Mouse (Mus musculus): ENCODE measurements around the gene Usp40.
"Not testable (repeated sequence)": the region's sequence is repeated elsewhere in the genome, so short reads cannot be mapped to it uniquely, and the experiment has no call there.

Usp40 gene

GRCm38 (mm10) chr1:88008211-88008697, at the start of gene Usp40:
TSS of gene Usp40 (minus strand) at chr1:88008551.
- peak; percentile 83 to 87 for DNase-seq

GRCm38 (mm10) chr1:88055088-88055487, 46.7 kb upstream of the Usp40 start, which contains the start of gene Ugt1a10:
TSS of gene Ugt1a10 (plus strand) at chr1:88055388.
- no peak for DNase-seq

DNA sequence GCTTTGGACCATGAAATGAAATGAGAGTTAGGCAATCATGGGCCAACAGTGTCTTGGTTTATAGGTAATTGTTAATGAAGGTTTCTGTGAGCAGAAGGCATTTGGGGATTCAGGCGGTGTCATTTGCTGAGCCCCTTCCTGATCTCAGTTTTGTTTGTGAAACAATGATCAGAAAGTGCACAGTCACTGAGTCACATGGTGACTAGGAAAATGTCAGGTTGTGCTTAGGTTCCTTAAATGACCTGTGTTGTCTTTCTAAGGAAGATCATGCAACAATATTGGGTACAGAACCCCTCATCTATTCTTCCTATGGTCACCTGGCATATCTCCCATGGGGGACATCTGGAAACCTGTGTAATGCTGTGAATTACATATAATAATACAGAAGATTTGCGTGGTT, 39.1 kb upstream of the Usp40 start:
- DNase-seq = not testable (repeated sequence)

- DNase-seq = peak; percentile 42 to 49
Observed at GRCm38 (mm10) chr1:88044832-88045437, 36.6 kb upstream of the Usp40 start.

DNA sequence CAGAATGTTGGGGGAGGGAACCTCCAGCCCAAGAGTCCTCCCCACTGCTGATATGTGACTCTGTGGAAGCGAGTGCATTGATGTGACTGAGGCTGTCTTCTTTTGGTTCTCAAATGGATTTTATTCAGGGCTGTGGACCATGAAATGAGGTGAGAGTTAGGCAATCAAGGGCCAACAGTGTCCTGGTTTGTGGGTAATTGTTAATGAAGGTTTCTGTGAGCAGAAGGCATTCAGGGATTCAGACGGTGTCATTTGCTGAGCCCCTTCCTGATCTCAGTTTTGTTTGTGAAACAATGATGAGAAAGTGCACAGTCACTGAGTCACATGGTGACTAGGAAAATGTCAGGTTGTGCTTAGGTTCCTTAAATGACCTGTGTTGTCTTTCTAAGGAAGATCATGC, 34.7 kb upstream of the Usp40 start:
- not testable (repeated sequence) for DNase-seq

GRCm38 (mm10) chr1:88025244-88025643, 16.9 kb upstream of the Usp40 start:
- not testable (repeated sequence) for DNase-seq

- no peak for DNase-seq
Observed at GRCm38 (mm10) chr1:88015371-88015770, 7.0 kb upstream of the Usp40 start.

GRCm38 (mm10) chr1:88014671-88015070, 6.3 kb upstream of the Usp40 start:
- DNase-seq = no peak

DNA sequence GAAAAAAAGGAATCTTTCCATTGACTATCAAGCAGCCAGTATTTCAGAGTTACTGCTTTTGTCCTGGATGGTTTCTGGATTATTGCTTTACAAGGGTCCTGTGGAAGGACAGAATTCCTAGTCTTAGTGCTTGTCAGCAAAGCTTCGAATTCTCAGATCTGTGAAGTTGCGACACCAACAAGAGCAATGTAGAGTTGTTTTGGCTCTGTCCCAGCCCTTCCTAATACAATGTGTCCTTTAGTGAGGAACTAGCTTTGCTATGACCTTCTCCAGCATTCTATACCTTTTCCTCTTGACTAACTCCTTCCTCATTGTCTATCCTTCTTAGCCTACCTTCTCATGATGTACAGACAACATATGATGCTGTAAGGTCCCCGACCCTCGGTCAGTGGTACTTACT, 5.8 kb upstream of the Usp40 start:
- DNase-seq = no peak

DNA sequence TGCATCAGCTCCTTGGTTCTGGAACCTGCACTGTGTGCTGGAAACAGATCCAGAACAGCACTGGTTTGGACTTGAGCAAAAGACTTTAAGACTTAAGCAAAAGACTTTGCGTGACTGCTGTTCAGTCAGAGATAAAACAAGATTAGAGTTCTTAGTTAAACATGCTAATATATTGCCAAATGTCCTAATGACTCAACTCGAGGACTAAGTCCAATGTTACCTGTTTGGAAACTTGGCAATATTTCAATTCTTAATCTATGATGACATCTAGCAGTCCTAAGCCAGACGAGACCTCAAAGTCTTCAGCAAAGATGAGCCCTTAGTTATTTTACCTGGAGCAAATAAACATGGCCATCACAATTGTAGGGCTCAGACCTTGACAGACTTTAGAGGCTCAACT, 5.4 kb upstream of the Usp40 start:
- no peak for DNase-seq

DNA sequence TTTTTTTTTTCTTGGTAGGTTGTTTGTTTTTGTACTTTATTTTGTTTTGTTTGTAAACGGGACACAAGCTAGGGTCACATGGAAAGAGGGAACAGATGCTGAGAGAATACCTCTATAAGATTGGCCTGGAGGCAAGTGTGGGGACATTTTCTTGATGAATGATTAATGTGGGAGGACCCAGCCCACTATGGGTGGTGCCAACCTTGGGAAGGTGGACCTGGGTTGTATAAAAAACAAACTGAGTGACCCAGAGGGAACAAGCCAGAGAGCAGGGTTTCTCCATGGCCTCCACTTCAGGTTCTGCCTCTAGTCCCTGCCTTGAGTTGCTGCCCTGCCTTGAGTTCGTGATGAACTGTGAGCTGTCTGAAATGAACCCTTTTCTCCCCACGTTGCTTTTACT, 1.2 kb upstream of the Usp40 start:
- no peak for DNase-seq

- no peak for DNase-seq
Observed at GRCm38 (mm10) chr1:88008735-88009134, 384 bp upstream of the Usp40 start.

GRCm38 (mm10) chr1:88007692-88008210, 600 bp downstream of the Usp40 start:
- no peak for DNase-seq

DNA sequence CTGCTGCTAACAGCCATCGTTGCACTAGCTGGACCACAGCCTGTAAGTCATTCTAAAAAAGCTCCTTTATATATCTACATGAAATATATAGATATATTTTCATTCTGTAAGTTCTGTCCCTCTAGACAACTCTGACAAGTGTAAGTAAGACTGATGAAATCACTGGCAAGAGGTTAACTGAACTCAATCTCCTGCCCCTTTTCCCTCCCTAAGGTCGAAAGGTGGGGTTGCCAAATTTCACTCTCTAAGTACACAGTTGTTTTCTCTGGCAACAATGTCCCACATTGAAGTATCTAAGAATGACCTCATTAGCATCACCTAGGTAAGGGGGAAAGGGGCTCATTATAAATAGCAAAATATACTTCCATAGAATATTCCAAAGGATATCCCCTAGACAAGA, 15.6 kb downstream of the Usp40 start:
- DNase-seq = no peak

- no peak for DNase-seq
Observed at GRCm38 (mm10) chr1:87982291-87982690, 26.1 kb downstream of the Usp40 start.

DNA sequence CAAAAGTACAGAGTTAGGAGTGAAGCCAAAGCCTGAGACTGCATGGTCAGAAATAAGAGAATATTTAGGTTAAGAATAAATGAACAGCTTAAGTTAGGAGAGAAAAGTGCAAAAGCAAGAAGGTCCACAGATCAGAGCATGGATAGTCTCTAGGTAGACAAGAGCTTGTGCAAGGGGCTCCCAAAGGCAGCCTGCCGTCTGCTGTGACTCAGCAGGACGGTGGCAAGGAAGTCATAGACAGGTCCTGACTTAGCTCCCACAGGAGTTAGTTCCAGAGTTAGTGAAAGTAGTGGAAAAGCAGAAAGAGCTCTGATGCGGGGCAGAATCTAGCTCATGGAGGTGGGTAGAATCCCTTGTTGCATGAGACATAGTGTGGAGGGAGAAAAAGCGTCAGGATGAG, 38.0 kb downstream of the Usp40 start:
- DNase-seq = no peak

- no peak for DNase-seq
Observed at GRCm38 (mm10) chr1:87961459-87962167, 46.7 kb downstream of the Usp40 start.

GRCm38 (mm10) chr1:87960752-87961151, 47.6 kb downstream of the Usp40 start:
- DNase-seq = no peak

DNA sequence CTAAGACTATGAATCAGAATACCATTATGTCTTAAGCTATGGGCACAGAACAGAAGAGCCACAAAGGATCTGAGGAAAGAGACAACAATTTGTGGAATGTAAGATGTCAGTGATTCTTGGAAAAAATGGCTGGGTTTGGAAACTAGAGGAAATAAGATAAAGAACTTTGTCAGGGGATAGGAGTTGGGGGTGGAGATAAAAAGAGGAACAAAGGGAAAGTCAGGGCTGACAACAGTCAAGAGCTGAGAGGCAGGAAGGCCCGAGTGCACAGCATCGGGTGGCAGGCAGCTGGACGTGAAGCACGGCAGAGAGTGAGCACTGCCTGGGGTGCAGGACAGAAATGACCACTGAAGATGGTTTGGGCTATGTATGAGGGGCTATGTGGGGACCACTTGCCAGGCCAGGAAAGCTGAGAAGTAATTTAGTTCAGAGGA, 48.3 kb downstream of the Usp40 start:
- no peak for DNase-seq

DNA sequence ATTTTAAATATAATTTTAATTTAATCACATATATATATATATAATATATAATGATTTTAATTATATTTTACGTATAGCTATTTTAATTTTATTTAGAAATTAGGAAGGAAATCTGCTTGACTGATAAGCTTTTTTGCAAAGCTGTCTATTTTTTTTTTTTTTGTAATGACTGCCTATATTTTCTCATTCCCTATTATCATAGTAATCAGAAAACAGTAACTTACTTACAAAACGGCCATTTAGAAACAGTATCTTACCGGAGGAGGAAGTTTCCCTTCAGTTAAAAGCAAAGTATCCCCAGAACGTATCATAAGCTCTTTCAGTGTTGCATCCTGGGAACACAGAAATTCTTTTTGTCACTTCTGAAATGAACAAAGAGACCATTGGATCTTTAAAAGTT, 48.8 kb downstream of the Usp40 start:
- no peak for DNase-seq

DNA sequence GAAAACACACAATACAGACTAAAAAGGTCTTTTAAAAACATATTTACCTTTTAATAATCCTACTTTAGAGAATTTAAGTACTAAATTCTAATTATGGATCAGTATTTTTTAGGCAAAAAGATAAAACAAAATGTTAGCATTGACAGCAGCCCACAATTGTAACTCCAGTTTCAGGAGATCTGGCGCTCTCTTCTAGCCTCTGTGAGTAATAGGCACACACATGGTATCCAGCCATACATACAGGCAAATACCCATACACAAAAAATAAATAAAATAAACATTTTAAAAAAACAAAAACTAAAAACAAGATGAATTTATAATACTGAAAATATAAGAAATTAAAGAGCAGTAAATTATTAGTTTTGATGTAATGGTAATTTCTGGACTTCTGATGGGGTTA, 49.4 kb downstream of the Usp40 start:
- no peak for DNase-seq

DNA sequence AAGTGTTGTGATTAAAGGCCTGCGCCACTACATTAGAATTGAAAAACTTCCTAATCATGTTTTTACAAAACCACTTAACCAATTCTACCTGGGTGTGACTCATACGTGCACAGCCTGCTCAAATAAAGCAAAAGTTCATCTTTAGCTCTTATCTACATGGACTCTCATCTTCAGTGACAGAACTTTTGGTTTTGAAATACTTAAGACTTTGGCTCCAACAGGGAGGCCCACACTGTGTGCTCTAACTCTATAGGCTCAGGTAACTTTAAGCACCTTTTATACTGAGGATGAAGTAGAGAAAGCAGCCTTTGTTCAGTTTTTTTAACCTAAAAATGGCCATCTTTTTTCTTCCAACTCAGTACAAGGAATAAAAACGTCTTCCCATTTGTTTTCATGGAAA, 55.3 kb downstream of the Usp40 start:
- DNase-seq = no peak

DNA sequence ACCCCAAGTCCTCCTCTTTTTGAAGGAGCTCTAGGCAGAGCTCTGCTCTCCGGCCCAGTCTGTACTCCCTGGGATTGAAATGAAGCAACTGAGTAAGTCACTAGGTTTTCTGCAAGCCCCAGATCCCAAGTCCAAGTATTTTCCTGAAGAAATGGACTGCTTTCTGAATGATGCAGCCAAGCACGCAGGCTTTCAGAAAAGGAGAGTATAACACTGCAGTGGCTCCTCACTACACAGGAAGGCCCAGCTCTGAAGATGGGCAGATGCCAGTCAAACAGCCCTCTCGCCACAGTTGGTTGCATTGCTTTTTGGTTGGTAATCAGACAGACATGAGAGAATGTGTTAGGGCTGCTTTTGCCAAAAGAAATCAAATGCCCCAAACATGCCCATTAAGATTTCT, 56.7 kb downstream of the Usp40 start:
- DNase-seq = no peak

- DNase-seq = no peak
Observed at GRCm38 (mm10) chr1:87947681-87948091, 60.7 kb downstream of the Usp40 start.

Data from kidney, postnatal 25 days (tissue).